Mouse (Mus musculus) cortical plate, adult 2 months (tissue): ENCODE data around the gene Vwa8.

Experiments
- CTCF ChIP-seq: fragments of 200-500 bp; IDR thresholded peaks from 2 replicates; pipeline ENCODE4 v1.5.1; 2011; ENCODE audit warnings: mild to moderate bottlenecking, control low read depth, low read length; ENCODE audit not compliant: insufficient read depth; ENCODE audit errors: extremely low read depth
- POLR2A ChIP-seq: fragments of 200-500 bp; IDR thresholded peaks from 2 replicates; pipeline ENCODE4 v1.6.1; 2011; ENCODE audit warnings: mild to moderate bottlenecking, low read length, control low read depth; ENCODE audit not compliant: insufficient read depth; ENCODE audit errors: extremely low read depth

- no peak for TF ChIP-seq CTCF
- TF ChIP-seq POLR2A: no peak
Measured at GRCm38 (mm10) chr14:79244571-79244970, 395.7 kb downstream of the Vwa8 start.
